Mouse (Mus musculus) Patski (cell line): Measurements from ENCODE around the gene Sh3pxd2a. TPM values are rescaled to one million over a fixed set of nuclear protein-coding genes. Genes with fewer than 3 reads are reported as not detected.

Experiments
- ATAC-seq: fragments of 100-300 bp; one replicate; pipeline ENCODE4 v1.8.0; 2021
- CTCF ChIA-PET: fragments of 350-600 bp; sonication (Branson Sonifier 250); formaldehyde crosslinking; loops from one replicate; lab custom pipeline; 2022; ENCODE audit warnings: inconsistent platforms; lab: Charles Lee
- POLR2A ChIA-PET: fragments of 350-600 bp; sonication (Branson Sonifier 250); formaldehyde crosslinking; loops from one replicate; lab custom pipeline; 2022; ENCODE audit warnings: antibody characterized with exemption, inconsistent platforms; lab: Charles Lee
- DNase-seq: peaks from one replicate; pipeline ENCODE4 v3.0.0-alpha.2; 2011; ENCODE audit warnings: low read depth, low spot score
- H3K27me3 ChIP-seq: fragments of 371-371 bp; one replicate; pipeline ENCODE4 v1.5.1; 2021
- CTCF ChIP-seq: fragments of 100-300 bp; IDR thresholded peaks from one replicate; pipeline ENCODE4 v1.5.1; 2021
- in situ Hi-C: fragments of 300-500 bp; cut with MboI; formaldehyde crosslinking; loops from 3 replicates; pipeline ENCODE4 v1.11.1; 2018; ENCODE audit warnings: low pct_unique_long_range_greater_than_20kb, mixed read lengths
- polyA plus RNA-seq: library from polyadenylated mRNA; unstranded; gene quantifications from one replicate; pipeline ENCODE4 v1.2.3, GENCODE M21; 2021

The Sh3pxd2a gene
- polyA plus RNA-seq, 1 experiment from 2014 or later = 37.3 TPM

GRCm38 (mm10) chr19:47366576-47366975, 97.6 kb downstream of the Sh3pxd2a start:
- ATAC-seq (no peak), DNase-seq (no peak)
- no peak for TF ChIP-seq CTCF
- CTCF ChIA-PET = interaction anchor here (2.3 to 2.7 kb wide), 2 partner anchors 10 to 136 kb away, joined by 8 to 11 read pairs; no protein-coding TSS in a partner anchor
- H3K27me3 ChIP-seq = no peaks in the 10 kb centered on the region
- in situ Hi-C loops = loop anchor here (10.0 to 25.0 kb wide), 2 partner anchors 118 to 271 kb away; no protein-coding TSS in a partner anchor
- POLR2A ChIA-PET = no interaction called here

GRCm38 (mm10) chr19:47363086-47363668, 101.0 kb downstream of the Sh3pxd2a start:
- no peak for DNase-seq
- TF ChIP-seq CTCF = no peak
- in situ Hi-C loops = loop anchor here (10.0 to 25.0 kb wide), 2 partner anchors 122 to 274 kb away; no protein-coding TSS in a partner anchor

DNA sequence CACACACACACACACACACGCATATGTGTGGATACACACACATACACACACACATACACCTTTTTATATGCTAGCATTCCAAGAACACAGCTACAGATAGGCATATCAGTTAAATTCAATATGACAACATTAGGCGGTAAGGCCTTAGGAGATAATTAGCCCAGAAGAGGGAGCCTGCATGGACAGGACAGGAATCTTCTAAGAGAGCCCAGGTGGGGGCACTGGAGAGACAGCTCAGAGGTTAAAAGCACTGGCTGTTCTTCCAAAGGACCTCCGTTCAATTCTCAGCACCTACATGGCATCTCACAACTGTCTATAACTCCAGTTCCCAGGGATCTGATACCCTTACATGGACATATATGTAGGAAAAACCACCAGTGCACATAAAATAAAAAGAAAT, 103.3 kb downstream of the Sh3pxd2a start:
- in situ Hi-C loops = loop anchor here (10.0 to 25.0 kb wide), 2 partner anchors 124 to 276 kb away; no protein-coding TSS in a partner anchor
- TF ChIP-seq CTCF = no peak
- ATAC-seq (no peak), DNase-seq (no peak)
- ChIA-PET CTCF (interaction anchor here (0.5 to 2.4 kb wide), 4 partner anchors 8 to 142 kb away, joined by 3 to 7 read pairs (median 3); no protein-coding TSS in a partner anchor), POLR2A (no interaction called here)
- H3K27me3 ChIP-seq = no peaks in the 10 kb centered on the region

More at GRCm38 (mm10) chr19:47363086-47363668, 101.0 kb downstream of the Sh3pxd2a start:
- POLR2A ChIA-PET = interaction anchor here (1.3 kb wide), 1 partner anchor 135 kb away, joined by 3 read pairs; no protein-coding TSS in a partner anchor
- no peak for ATAC-seq
- CTCF ChIA-PET = interaction anchor here (2.3 to 2.4 kb wide), 2 partner anchors 11 to 139 kb away, joined by 7 to 11 read pairs; no protein-coding TSS in a partner anchor
- H3K27me3 ChIP-seq = no peaks in the 10 kb centered on the region

GRCm38 (mm10) chr19:47360017-47360416, 104.2 kb downstream of the Sh3pxd2a start:
- no peak for DNase-seq
- POLR2A ChIA-PET = no interaction called here
- ATAC-seq = no peak
- in situ Hi-C loops = loop anchor here (10.0 to 25.0 kb wide), 2 partner anchors 125 to 277 kb away; no protein-coding TSS in a partner anchor
- no peak for TF ChIP-seq CTCF
- no peaks in the 10 kb centered on the region for H3K27me3 ChIP-seq
- CTCF ChIA-PET = interaction anchor here (0.9 to 1.4 kb wide), 2 partner anchors 9 to 143 kb away, joined by 3 to 4 read pairs; no protein-coding TSS in a partner anchor

- no peak for DNase-seq
- in situ Hi-C loops = loop anchor here (5.0 to 25.0 kb wide), 3 partner anchors 143 to 465 kb away; no protein-coding TSS in a partner anchor
- POLR2A ChIA-PET = no interaction called here
- ATAC-seq = no peak
- no peaks in the 10 kb centered on the region for H3K27me3 ChIP-seq
- TF ChIP-seq CTCF = no peak
- CTCF ChIA-PET = interaction anchor here (1.4 kb wide), 1 partner anchor 144 kb away, joined by 4 read pairs; no protein-coding TSS in a partner anchor
These were observed 104.9 kb downstream of the Sh3pxd2a start for GRCm38 (mm10) chr19:47359166-47359931.

- no peaks in the 10 kb centered on the region for H3K27me3 ChIP-seq
- POLR2A ChIA-PET = no interaction called here
- no peak for ATAC-seq
- in situ Hi-C loops = loop anchor here (5.0 to 25.0 kb wide), 3 partner anchors 145 to 468 kb away; no protein-coding TSS in a partner anchor
- no peak for TF ChIP-seq CTCF
- no peak for DNase-seq
- CTCF ChIA-PET = interaction anchor here (0.7 to 3.8 kb wide), 29 partner anchors 8 to 317 kb away, joined by 3 to 57 read pairs (median 4); partner anchors contain the start of gene Sh3pxd2a
These were observed 106.9 kb downstream of the Sh3pxd2a start for GRCm38 (mm10) chr19:47357297-47357696.

DNA sequence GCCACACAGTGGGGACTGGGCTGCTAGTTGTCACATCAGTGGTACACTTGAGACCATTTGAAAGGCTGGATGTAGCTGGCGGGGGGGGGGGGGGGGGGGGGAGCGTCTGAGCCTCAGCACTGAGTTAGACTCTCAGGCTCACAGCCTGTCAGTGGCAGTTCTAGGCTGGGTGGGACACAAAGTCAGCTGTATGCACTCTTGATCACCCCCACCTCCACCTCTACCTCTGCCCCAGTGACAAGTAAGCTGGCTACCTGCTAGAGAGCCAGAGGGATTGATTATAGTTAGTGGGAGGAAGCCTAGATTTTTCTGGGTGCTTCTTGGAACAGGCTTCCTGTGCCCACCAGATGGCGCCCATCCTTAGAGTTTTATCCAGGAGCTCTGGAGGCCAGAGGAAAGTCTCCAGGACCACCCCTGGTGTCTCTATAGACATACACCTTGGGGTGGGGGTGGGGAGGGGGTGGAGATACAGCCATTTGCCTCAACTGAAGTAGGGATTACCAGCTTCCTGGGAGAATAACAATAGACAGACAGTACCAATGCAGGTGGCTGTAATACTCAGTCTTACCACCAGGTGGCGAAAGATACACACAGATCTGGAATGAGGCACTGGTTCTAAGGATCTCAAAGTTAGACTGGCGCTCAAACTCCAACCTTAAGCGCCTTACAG, 107.9 kb downstream of the Sh3pxd2a start:
- ATAC-seq = peak; percentile 54
- POLR2A ChIA-PET = interaction anchor here (0.6 to 0.7 kb wide), 2 partner anchors 9 to 281 kb away, joined by 3 to 5 read pairs; no protein-coding TSS in a partner anchor
- H3K27me3 ChIP-seq = no peaks in the 10 kb centered on the region
- CTCF ChIA-PET = interaction anchor here (0.7 to 3.8 kb wide), 36 partner anchors 9 to 376 kb away, joined by 3 to 57 read pairs (median 4); partner anchors contain the start of gene Sh3pxd2a
- in situ Hi-C loops = loop anchor here (5.0 to 25.0 kb wide), 3 partner anchors 146 to 468 kb away; no protein-coding TSS in a partner anchor
- no peak for DNase-seq
- TF ChIP-seq CTCF = peak; percentile 93

- ChIA-PET POLR2A (no interaction called here), CTCF (interaction anchor here (3.8 kb wide), 1 partner anchor 148 kb away, joined by 57 read pairs; no protein-coding TSS in a partner anchor)
- no peak for ATAC-seq
- no peak for TF ChIP-seq CTCF
- no peaks in the 10 kb centered on the region for H3K27me3 ChIP-seq
- in situ Hi-C loops = loop anchor here (10.0 to 25.0 kb wide), 2 partner anchors 283 to 470 kb away; no protein-coding TSS in a partner anchor
- DNase-seq = no peak
These were observed 109.7 kb downstream of the Sh3pxd2a start for GRCm38 (mm10) chr19:47354456-47354855.

DNA sequence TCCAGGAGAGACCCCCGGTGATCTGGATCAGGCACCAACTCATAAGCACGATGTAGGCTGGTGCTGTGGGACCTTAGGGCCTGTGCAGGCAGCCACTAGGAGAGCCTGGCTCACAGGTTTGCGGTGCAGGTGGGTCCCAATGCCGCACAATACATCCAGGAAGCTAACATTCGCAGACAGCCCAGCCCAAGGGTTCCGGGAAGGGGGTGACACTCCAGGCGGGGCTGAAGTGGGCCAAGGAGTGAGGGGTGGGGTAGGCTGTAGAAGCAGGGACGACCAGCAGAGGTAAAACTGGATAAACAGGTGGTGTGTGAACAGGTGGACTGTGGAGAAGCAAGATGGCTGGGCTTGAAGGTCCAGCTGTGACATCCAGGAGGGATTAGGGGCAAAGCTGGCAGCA, 115.2 kb downstream of the Sh3pxd2a start:
- ChIA-PET POLR2A (no interaction called here), CTCF (no interaction called here)
- TF ChIP-seq CTCF = no peak
- H3K27me3 ChIP-seq = no peaks in the 10 kb centered on the region
- DNase-seq (no peak), ATAC-seq (no peak)
- in situ Hi-C loops = no loop called here
